Mouse (Mus musculus): Measurements from ENCODE around the gene Hist1h4i. TPM values are rescaled to one million over a fixed set of nuclear protein-coding genes. Genes with fewer than 3 reads are reported as not detected.

The Hist1h4i gene
- total and polyA plus RNA-seq, 3 experiments, result 6.4 to 812 (median 35.7) TPM

DNA sequence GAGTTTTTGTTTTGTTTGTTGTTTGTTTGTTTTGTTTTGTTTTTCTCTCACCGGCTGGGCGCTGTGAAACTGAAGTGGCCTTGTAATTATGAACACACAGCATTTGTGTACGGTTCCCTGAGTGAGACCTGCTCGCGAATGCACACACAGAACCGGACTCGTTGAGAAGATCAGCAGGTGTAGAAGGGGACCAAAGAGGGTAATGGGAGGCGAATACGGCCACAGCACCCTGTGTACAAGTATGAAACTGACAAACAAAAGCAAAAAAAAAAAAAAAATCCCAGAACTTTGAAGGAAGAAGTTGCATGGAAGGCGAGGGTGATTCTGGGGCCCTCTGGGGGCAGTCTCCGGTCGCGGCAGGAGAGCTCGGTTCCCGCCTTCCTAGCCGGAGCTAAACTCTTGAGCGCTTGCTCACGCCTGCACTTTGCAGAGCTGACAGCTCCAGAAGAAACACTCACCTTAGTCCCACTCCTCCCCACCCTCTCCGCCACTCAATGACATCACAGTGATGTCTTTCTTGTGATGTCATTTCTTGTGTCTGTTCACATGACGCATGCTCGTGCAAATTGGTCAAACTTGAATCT is 45.7 kb downstream of the Hist1h4i start:
- Histone ChIP-seq H3K4me3 (replicated peaks in 1 of 3; ENCODE audit: low read depth in 2 of 3, low read length in 2 of 3, poor library complexity in 1 of 3) (peak overlapping the region; percentile 47 to 68 (median 56)), H3K4me2 (ENCODE audit: insufficient read depth, low read depth, poor library complexity, severe bottlenecking) (peak overlapping the region; percentile 74), H3K27ac (ENCODE audit: insufficient read depth, low read depth) (no peak overlapping the region), H3K4me1 (ENCODE audit: control insufficient read depth in 1 of 2, insufficient read depth in 2 of 2) (peaks cover 3 to 9% of the 10 kb centered on the region in 2 experiments), H3K27me3 (replicated peaks) (peaks cover 29% of the 10 kb centered on the region), H3K79me2 (replicated peaks; ENCODE audit: control insufficient read depth, extremely low read depth, insufficient read depth, poor library complexity, severe bottlenecking) (no peaks in the 10 kb centered on the region), H3K9me3 (replicated peaks; ENCODE audit: low read length) (peaks cover 8% of the 10 kb centered on the region), H3K9ac (ENCODE audit: insufficient read depth, low read depth) (peak overlapping the region; percentile 7; the same call in 1 of the 2 replicates), H3K36me3 (replicated peaks in 1 of 2; ENCODE audit: control insufficient read depth in 1 of 2, insufficient read depth in 1 of 2, low read length in 1 of 2) (no peaks in the 10 kb centered on the region)
- DNase-seq (ENCODE audit: extremely low read depth), result peak; percentile 72
- dilution Hi-C loops (cut with MboI; ENCODE audit: extremely low pct_ligation_motif_present, extremely low pct_unique_long_range_greater_than_20kb, low sequenced_read_pairs), result no loop called here
- in situ Hi-C loops (cut with MboI; ENCODE audit: low pct_ligation_motif_present, low pct_unique_long_range_greater_than_20kb, low sequenced_read_pairs), result no loop called here
- 0 out of 2 replicates have a peak, but pooled peaks have one; percentile 47 for TF ChIP-seq MYC (IDR thresholded peaks at IDR 0.05; ENCODE audit: low read depth, low read length)
- 0 out of 2 replicates have a peak, but pooled peaks have one; percentile 31 for TF ChIP-seq JUND (conservative IDR thresholded peaks at IDR 0.05; ENCODE audit: low read depth, low read length)
- 0 out of 2 replicates have a peak, but pooled peaks have one; percentile 78 for TF ChIP-seq SIN3A (IDR thresholded peaks at IDR 0.05; ENCODE audit: low read length)
- TF ChIP-seq RAD21 (IDR thresholded peaks at IDR 0.05; ENCODE audit: low read depth, low read length), result no peak; the same call in none of the 2 replicates
- peak; percentile 81 for TF ChIP-seq E2F4 (IDR thresholded peaks at IDR 0.05; ENCODE audit: insufficient replicate concordance, low read depth, low read length)
- peak; percentile 20; the same call in 1 of the 2 replicates for TF ChIP-seq POLR2A (IDR thresholded peaks at IDR 0.05; ENCODE audit: low read depth, low read length)
- peak; percentile 49 for TF ChIP-seq ETS1 (conservative IDR thresholded peaks at IDR 0.05; ENCODE audit: low read depth, low read length)
- TF ChIP-seq BHLHE40 (IDR thresholded peaks at IDR 0.05; ENCODE audit: low read depth, low read length), result peak; percentile 56
- TF ChIP-seq SMC3 (IDR thresholded peaks at IDR 0.05; ENCODE audit: low read depth, low read length), result no peak
- no peak; the same call in 1 of the 2 replicates for TF ChIP-seq MAFK (IDR thresholded peaks at IDR 0.05; ENCODE audit: insufficient replicate concordance, low read length)
- peak; percentile 89 for TF ChIP-seq ZNF384 (IDR thresholded peaks at IDR 0.05; ENCODE audit: low read depth, low read length)
- TF ChIP-seq PAX5 (IDR thresholded peaks at IDR 0.05; ENCODE audit: low read length), result no peak
- TF ChIP-seq ZMIZ1 (IDR thresholded peaks at IDR 0.05; ENCODE audit: low read depth, low read length), result 0 out of 2 replicates have a peak, but pooled peaks have one; percentile 41
- TF ChIP-seq KAT2A (IDR thresholded peaks at IDR 0.05; ENCODE audit: insufficient replicate concordance, low read length), result 0 out of 2 replicates have a peak, but pooled peaks have one; percentile 47
- peak; percentile 93 for TF ChIP-seq GABPA (IDR thresholded peaks at IDR 0.05; ENCODE audit: insufficient replicate concordance, low read depth, low read length)
- peak; percentile 53; the same call in 1 of the 2 replicates for TF ChIP-seq IRF4 (IDR thresholded peaks at IDR 0.05; ENCODE audit: low read depth, low read length)
- TF ChIP-seq TBP (conservative IDR thresholded peaks at IDR 0.05; ENCODE audit: low read depth, low read length), result peak; percentile 46; the same call in 1 of the 2 replicates
- no peak for TF ChIP-seq USF1 (IDR thresholded peaks at IDR 0.05; ENCODE audit: low read depth, low read length)
- peak; percentile 61 for TF ChIP-seq MAX (IDR thresholded peaks at IDR 0.05; ENCODE audit: low read length)
- peak; percentile 80; the same call in 1 of the 2 replicates for TF ChIP-seq CHD1 (IDR thresholded peaks at IDR 0.05; ENCODE audit: low read depth, low read length)
- peak in 1 of 2 experiments; percentile 48; a peak in 2 of 4 replicates for TF ChIP-seq CTCF (conservative IDR thresholded peaks at IDR 0.05 in 1 of 2, IDR thresholded peaks at IDR 0.05 in 1 of 2; ENCODE audit: low read depth in 2 of 2, low read length in 2 of 2)
- 0 out of 2 replicates have a peak, but pooled peaks have one; percentile 24 for TF ChIP-seq EP300 (IDR thresholded peaks at IDR 0.05; ENCODE audit: low read length)
- TF ChIP-seq HCFC1 (IDR thresholded peaks at IDR 0.05; ENCODE audit: low read depth, low read length), result peak; percentile 31; the same call in 1 of the 2 replicates
- no peak; the same call in 1 of the 2 replicates for TF ChIP-seq RCOR1 (conservative IDR thresholded peaks at IDR 0.05; ENCODE audit: low read depth, low read length)
- TF ChIP-seq TCF12 (IDR thresholded peaks at IDR 0.05; ENCODE audit: low read depth, low read length), result peak; percentile 26; the same call in 1 of the 2 replicates
- peak; percentile 84 for TF ChIP-seq MXI1 (IDR thresholded peaks at IDR 0.05; ENCODE audit: low read depth, low read length)
- TF ChIP-seq JUN (IDR thresholded peaks at IDR 0.05; ENCODE audit: insufficient read depth, low read depth, low read length), result peak; percentile 35; the same call in 1 of the 2 replicates
- peak; percentile 83 for TF ChIP-seq MAZ (IDR thresholded peaks at IDR 0.05; ENCODE audit: low read depth, low read length)
- TF ChIP-seq NRF1 (IDR thresholded peaks at IDR 0.05; ENCODE audit: low read depth, low read length), result peak; percentile 72

Data from CH12.LX (cell line).